Mouse (Mus musculus) testis, adult 2 months (tissue): ENCODE data around the gene Gm21698. TPM values are rescaled to one million over a fixed set of nuclear protein-coding genes. Genes with fewer than 3 reads are reported as not detected.
A peak's percentile ranks its signal among the peaks of the same experiment; 100 is the strongest.
"Not testable (repeated sequence)": the region's sequence is repeated elsewhere in the genome, so short reads cannot be mapped to it uniquely, and the experiment has no call there.

Source experiments
- H3K27ac ChIP-seq: fragments of 200-500 bp; 2 replicates; pipeline ENCODE4 v1.5.1; 2012; ENCODE audit warnings: low read depth, low read length; ENCODE audit not compliant: control insufficient read depth, insufficient read depth
- H3K27me3 ChIP-seq: fragments of 200-500 bp; 2 replicates; pipeline ENCODE4 v1.6.1; 2012; ENCODE audit warnings: mild to moderate bottlenecking, low read length, moderate library complexity; ENCODE audit not compliant: control insufficient read depth, insufficient read depth
- H3K36me3 ChIP-seq: fragments of 200-500 bp; 2 replicates; pipeline ENCODE4 v1.6.1; 2012; ENCODE audit warnings: mild to moderate bottlenecking, low read length; ENCODE audit not compliant: control insufficient read depth, insufficient read depth
- H3K4me1 ChIP-seq: fragments of 200-500 bp; 2 replicates; pipeline ENCODE4 v1.6.1; 2012; ENCODE audit warnings: low read length; ENCODE audit not compliant: control insufficient read depth, insufficient read depth
- H3K4me3 ChIP-seq: fragments of 200-500 bp; 2 replicates; pipeline ENCODE4 v1.5.1; 2012; ENCODE audit warnings: low read depth, mild to moderate bottlenecking, low read length, moderate library complexity, mixed read lengths; ENCODE audit not compliant: control insufficient read depth
- polyA plus RNA-seq: library from polyadenylated mRNA; depleted of rRNA; stranded (reverse); fragments of >200 nt; gene quantifications from 2 replicates; pipeline ENCODE4 v1.2.3, GENCODE M21; 2012; rRNA removed

Gm21698 gene
- 1.6 and 2.1 TPM in 2 replicates for polyA plus RNA-seq

- H3K4me1 ChIP-seq, H3K27me3 ChIP-seq, H3K27ac ChIP-seq, H3K36me3 ChIP-seq: not testable (repeated sequence)
- peak within 1 kb of the TSS; percentile 29; the same call in 1 of the 2 replicates for H3K4me3 ChIP-seq
Measured at GRCm38 (mm10) chr5:25988550-25988949, at the start of gene Gm21698. Gene Gm21698 (minus strand): TSS chr5:25988650.

GRCm38 (mm10) chr5:26022816-26023215 is 34.4 kb upstream of the Gm21698 start, which contains the start of gene Gm5862:
Gene Gm5862 (minus strand): TSS chr5:26022916.
- peak within 1 kb of the TSS; percentile 59 for H3K4me3 ChIP-seq
- not testable (repeated sequence) for H3K27me3 ChIP-seq, H3K4me1 ChIP-seq, H3K36me3 ChIP-seq, H3K27ac ChIP-seq

- H3K27me3 ChIP-seq, H3K4me1 ChIP-seq, H3K27ac ChIP-seq, H3K4me3 ChIP-seq, H3K36me3 ChIP-seq: not testable (repeated sequence)
Measured at GRCm38 (mm10) chr5:26007697-26008096, 19.2 kb upstream of the Gm21698 start.

GRCm38 (mm10) chr5:26006937-26007695 is 18.7 kb upstream of the Gm21698 start:
- H3K4me3 ChIP-seq: peak overlapping the region; percentile 8
- H3K27ac ChIP-seq, H3K27me3 ChIP-seq, H3K36me3 ChIP-seq, H3K4me1 ChIP-seq: not testable (repeated sequence)

GRCm38 (mm10) chr5:26004698-26005097 is 16.2 kb upstream of the Gm21698 start, which contains the start of gene Gm1979:
Gene Gm1979 (minus strand): TSS chr5:26004798.
- not testable (repeated sequence) for H3K27ac ChIP-seq, H3K36me3 ChIP-seq, H3K4me3 ChIP-seq, H3K27me3 ChIP-seq, H3K4me1 ChIP-seq

GRCm38 (mm10) chr5:25972563-25972962 is 15.9 kb downstream of the Gm21698 start, which contains the start of gene Gm21680:
Gene Gm21680 (minus strand): TSS chr5:25972663.
- H3K4me1 ChIP-seq, H3K4me3 ChIP-seq, H3K27ac ChIP-seq, H3K36me3 ChIP-seq, H3K27me3 ChIP-seq: not testable (repeated sequence)

- not testable (repeated sequence) for H3K4me3 ChIP-seq, H3K4me1 ChIP-seq, H3K27me3 ChIP-seq
Measured at GRCm38 (mm10) chr5:25957050-25957449, 31.4 kb downstream of the Gm21698 start.

GRCm38 (mm10) chr5:25956611-25957010 is 31.8 kb downstream of the Gm21698 start:
- H3K36me3 ChIP-seq, H3K27ac ChIP-seq, H3K27me3 ChIP-seq, H3K4me1 ChIP-seq: not testable (repeated sequence)
- H3K4me3 ChIP-seq: peak overlapping the region; percentile 32

More at GRCm38 (mm10) chr5:25957050-25957449, 31.4 kb downstream of the Gm21698 start:
- not testable (repeated sequence) for H3K27ac ChIP-seq, H3K36me3 ChIP-seq

GRCm38 (mm10) chr5:25954317-25954716 is 34.1 kb downstream of the Gm21698 start, which contains the start of gene Gm21671:
Gene Gm21671 (minus strand): TSS chr5:25954417.
- H3K4me3 ChIP-seq: 0 out of 2 replicates have a peak within 1 kb of the TSS, but pooled peaks have one; percentile 15
- not testable (repeated sequence) for H3K27me3 ChIP-seq, H3K27ac ChIP-seq, H3K36me3 ChIP-seq, H3K4me1 ChIP-seq

- not testable (repeated sequence) for H3K4me1 ChIP-seq, H3K27me3 ChIP-seq, H3K4me3 ChIP-seq, H3K27ac ChIP-seq, H3K36me3 ChIP-seq
Measured at GRCm38 (mm10) chr5:25945391-25945790, 43.1 kb downstream of the Gm21698 start.

GRCm38 (mm10) chr5:25942281-25942680 is 46.2 kb downstream of the Gm21698 start, which contains the start of gene Gm21663:
Gene Gm21663 (minus strand): TSS chr5:25942381.
- H3K4me1 ChIP-seq, H3K27ac ChIP-seq, H3K27me3 ChIP-seq, H3K36me3 ChIP-seq: not testable (repeated sequence)
- peak within 1 kb of the TSS; percentile 68 for H3K4me3 ChIP-seq
